Mouse (Mus musculus) lung, embryonic 14.5 days (tissue): ENCODE measurements around the gene Gm9913. TPM values are rescaled to one million over a fixed set of nuclear protein-coding genes. Genes with fewer than 3 reads are reported as not detected.
A peak's percentile ranks its signal among the peaks of the same experiment; 100 is the strongest.

Experiments
- ATAC-seq: fragments of 200-750 bp; cut with Nextera tagmentation; 2 replicates; pipeline ENCODE4 v1.8.0; 2017; ENCODE audit warnings: mild to moderate bottlenecking, moderate TSS enrichment, moderate library complexity; ENCODE audit not compliant: insufficient read depth
- DNase-seq: peaks from one replicate; pipeline ENCODE4 v3.0.0-alpha.2; 2015
- H3K27ac ChIP-seq: fragments of 300-500 bp; sonication (generic); 2 replicates; pipeline ENCODE4 v1.5.1; 2014; ENCODE audit warnings: low read depth, mild to moderate bottlenecking, moderate library complexity
- H3K27me3 ChIP-seq: fragments of 300-500 bp; sonication (generic); 2 replicates; pipeline ENCODE4 v1.6.1; 2014; ENCODE audit warnings: low read length, control low read depth; ENCODE audit not compliant: insufficient read depth
- H3K36me3 ChIP-seq: fragments of 300-500 bp; sonication (generic); 2 replicates; pipeline ENCODE4 v1.6.1; 2014; ENCODE audit warnings: control low read depth; ENCODE audit not compliant: insufficient read depth
- H3K4me1 ChIP-seq: fragments of 300-500 bp; sonication (generic); 2 replicates; pipeline ENCODE4 v1.6.1; 2014; ENCODE audit warnings: antibody characterized with exemption, control low read depth; ENCODE audit not compliant: insufficient read depth
- H3K4me2 ChIP-seq: fragments of 300-500 bp; sonication (generic); 2 replicates; pipeline ENCODE4 v1.6.1; 2014; ENCODE audit warnings: mild to moderate bottlenecking
- H3K4me3 ChIP-seq: fragments of 300-500 bp; sonication (generic); 2 replicates; pipeline ENCODE4 v1.5.1; 2014; ENCODE audit warnings: low read depth, low read length
- H3K9ac ChIP-seq: fragments of 300-500 bp; sonication (generic); 2 replicates; pipeline ENCODE4 v1.6.1; 2014
- H3K9me3 ChIP-seq: fragments of 300-500 bp; sonication (generic); 2 replicates; pipeline ENCODE4 v1.6.1; 2016; ENCODE audit warnings: low read depth, low read length, control low read depth
- CTCF ChIP-seq: IDR thresholded peaks from 2 replicates; pipeline ENCODE4 v1.5.1; 2016; ENCODE audit warnings: antibody characterized with exemption, low read depth
- WGBS: fragments of 180-500 bp; shearing (Covaris S2); extraction: QIAGEN DNeasy Blood & Tissue Kit; methylation state at CpG from one replicate; pipeline ENCODE4 v1.1.7; 2014; 5-methylcytosine and 5-hydroxymethylcytosine counted together
- polyA plus RNA-seq: library from polyadenylated mRNA; unstranded; fragments of >200 nt; fragmentation: Nextera tagmentation; extraction: Ambion mirVana; gene quantifications from 2 replicates; pipeline ENCODE4 v1.2.1, GENCODE M21; 2014

Gene Gm9913
- polyA plus RNA-seq, result 0.42 and 0.68 TPM in 2 replicates

DNA sequence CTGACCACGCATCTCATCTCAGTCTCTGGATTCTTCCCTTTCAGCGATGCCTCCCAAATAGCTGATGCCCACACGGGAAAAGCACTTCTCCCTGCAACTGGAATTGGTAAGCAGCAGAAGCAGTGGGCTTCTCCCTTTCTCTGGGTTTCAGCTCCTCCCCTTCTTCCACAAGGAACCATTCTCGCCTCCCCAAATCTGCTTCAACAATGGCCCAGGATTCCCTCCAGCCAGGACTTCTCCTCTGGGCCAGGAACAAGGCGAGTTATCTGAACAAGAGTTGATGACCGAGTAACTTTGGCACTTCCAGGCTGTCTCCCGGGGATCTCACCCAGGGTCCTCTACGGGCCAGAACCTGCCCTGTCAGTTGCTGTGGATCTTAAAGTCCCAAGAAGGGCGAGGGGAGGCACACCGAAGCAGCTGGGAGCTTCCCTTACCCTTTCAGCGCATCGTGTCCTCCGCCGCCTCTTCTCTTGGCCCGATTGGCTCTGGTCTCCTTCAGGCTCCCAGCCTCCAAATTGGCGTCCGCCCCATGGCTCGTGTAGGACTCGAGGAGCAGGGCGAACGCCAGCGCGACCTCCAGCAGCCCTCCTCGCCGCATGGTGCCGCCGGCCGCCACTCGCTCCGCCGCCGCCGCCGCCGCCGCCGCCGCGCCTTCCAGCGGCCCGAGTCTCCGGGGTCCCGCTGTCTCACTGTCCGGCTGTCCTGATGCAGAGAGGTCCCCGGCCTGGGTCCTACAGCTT lies at the start of gene Gm9913:
Gm9913 (plus strand) TSS at position 84 of the 740 bp plus-strand sequence.
- no peak; the same call in none of the 2 replicates for ATAC-seq
- H3K4me2 ChIP-seq, result peak within 1 kb of the TSS; percentile 88
- WGBS, result 1% methylated on average over 45 of the region's 45 CpGs

DNA sequence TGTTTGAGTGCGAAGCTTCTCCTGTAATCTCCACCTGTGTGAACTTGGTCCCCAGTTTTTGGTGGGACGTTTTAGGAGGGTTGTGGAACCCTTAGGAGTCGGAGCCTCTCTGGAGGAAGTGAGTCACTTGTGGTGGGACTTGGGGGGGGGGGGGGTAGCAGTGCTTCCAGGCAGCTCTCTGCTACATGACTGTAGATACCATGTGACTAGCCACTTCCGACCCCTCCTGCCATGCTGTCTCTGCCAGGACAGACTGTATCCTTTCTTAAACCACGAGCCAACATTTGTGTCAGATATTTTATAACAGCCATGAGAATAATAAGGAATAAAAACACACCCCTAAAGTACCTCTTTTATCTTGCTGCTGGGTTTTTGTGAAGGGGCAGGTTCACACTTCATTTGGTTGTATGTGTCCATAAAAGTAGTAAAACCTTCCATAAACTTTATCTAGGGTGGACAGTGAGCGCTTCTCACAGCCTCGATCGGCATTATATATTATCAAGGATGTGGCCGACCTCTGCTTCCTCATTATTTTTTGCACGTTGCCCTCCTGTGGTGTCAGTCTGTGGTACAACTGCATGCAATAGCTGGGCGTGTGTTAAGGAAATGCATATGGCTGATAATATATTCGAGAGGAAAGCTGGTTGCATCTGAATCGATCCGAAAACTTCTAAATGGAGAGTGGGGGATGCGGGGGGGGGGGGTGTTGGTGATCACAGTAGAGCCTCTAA lies 48.7 kb upstream of the Gm9913 start:
- Histone ChIP-seq H3K9me3 (no peaks in the 10 kb centered on the region), H3K4me3 (no peak overlapping the region), H3K9ac (no peak overlapping the region), H3K4me2 (no peak overlapping the region), H3K4me1 (peaks cover 5% of the 10 kb centered on the region; the same call in 1 of the 2 replicates), H3K27me3 (no peaks in the 10 kb centered on the region), H3K27ac (no peak overlapping the region), H3K36me3 (0 out of 2 replicates have a peak, but pooled peaks cover 8% of the 10 kb centered on the region)
- 68% methylated on average over 15 of the region's 15 CpGs for WGBS
- DNase-seq (no peak), ATAC-seq (no peak)
- 0 out of 2 replicates have a peak, but pooled peaks have one; percentile 12 for TF ChIP-seq CTCF

More for the DNA sequence above, at the start of gene Gm9913:
- Histone ChIP-seq H3K9ac (peak within 1 kb of the TSS; percentile 77), H3K4me3 (peak within 1 kb of the TSS; percentile 72), H3K27ac (peak within 1 kb of the TSS; percentile 94), H3K27me3 (peaks cover 9% of the 10 kb centered on the region; the same call in 1 of the 2 replicates), H3K36me3 (0 out of 2 replicates have a peak, but pooled peaks cover 8% of the 10 kb centered on the region), H3K4me1 (no peaks in the 10 kb centered on the region), H3K9me3 (no peaks in the 10 kb centered on the region)
- TF ChIP-seq CTCF, result no peak
- DNase-seq, result peak; percentile 77

DNA sequence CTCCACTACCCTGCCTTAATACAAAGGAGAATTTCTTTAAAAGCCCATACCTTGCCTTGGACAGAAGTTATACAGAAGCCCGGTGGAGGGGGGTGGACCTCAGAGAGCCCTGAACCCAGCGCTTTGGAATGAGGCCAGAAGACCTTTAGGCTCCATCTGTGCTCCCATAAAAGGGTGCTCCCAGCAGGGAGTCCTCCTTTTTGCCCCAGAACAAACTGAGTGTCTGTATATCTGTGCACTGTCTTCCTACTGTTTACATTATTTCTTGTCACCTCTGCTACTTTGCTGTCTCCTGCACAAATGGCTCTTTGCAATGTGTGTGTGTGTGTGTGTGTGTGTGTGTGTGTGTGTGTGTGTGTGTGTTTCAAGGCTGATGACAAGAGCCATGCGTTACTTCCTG lies 45.8 kb upstream of the Gm9913 start:
- Histone ChIP-seq H3K27me3 (no peaks in the 10 kb centered on the region), H3K36me3 (0 out of 2 replicates have a peak, but pooled peaks cover 10% of the 10 kb centered on the region), H3K4me2 (no peak overlapping the region), H3K9ac (no peak overlapping the region), H3K9me3 (no peaks in the 10 kb centered on the region), H3K27ac (peak overlapping the region; percentile 39; the same call in 1 of the 2 replicates), H3K4me3 (no peak overlapping the region), H3K4me1 (peaks cover 5% of the 10 kb centered on the region; the same call in 1 of the 2 replicates)
- TF ChIP-seq CTCF, result no peak
- ATAC-seq (peak; percentile 59), DNase-seq (peak; percentile 53)
- 33% methylated on average over 3 of the region's 3 CpGs for WGBS

DNA sequence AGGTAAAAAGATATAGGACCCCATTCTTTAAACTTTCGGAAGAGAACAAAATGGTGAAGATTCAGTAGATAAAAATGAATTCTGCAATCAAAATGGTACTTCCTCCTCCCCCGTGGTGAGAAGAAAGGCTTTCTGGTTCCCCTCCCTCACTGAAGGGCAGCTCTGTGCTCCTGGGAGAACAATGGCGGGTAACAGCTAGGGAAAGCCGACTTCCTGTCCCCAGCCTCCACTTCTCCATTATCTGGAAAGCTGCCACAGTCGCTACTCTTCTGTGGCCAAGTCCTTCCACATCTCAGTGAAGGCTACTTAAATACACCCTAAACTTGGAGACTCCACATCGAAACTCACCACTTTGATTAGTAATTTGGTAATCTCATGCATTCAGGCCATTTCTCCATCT lies 40.9 kb upstream of the Gm9913 start:
- 79% methylated on average over 6 of the region's 6 CpGs for WGBS
- Histone ChIP-seq H3K9me3 (no peaks in the 10 kb centered on the region), H3K4me1 (0 out of 2 replicates have a peak, but pooled peaks cover under 1% of the 10 kb centered on the region), H3K9ac (no peak overlapping the region), H3K27me3 (no peaks in the 10 kb centered on the region), H3K4me2 (no peak overlapping the region), H3K27ac (no peak overlapping the region), H3K36me3 (peaks cover 39% of the 10 kb centered on the region), H3K4me3 (no peak overlapping the region)
- peak; percentile 55 for DNase-seq
- no peak for TF ChIP-seq CTCF
- ATAC-seq, result no peak

DNA sequence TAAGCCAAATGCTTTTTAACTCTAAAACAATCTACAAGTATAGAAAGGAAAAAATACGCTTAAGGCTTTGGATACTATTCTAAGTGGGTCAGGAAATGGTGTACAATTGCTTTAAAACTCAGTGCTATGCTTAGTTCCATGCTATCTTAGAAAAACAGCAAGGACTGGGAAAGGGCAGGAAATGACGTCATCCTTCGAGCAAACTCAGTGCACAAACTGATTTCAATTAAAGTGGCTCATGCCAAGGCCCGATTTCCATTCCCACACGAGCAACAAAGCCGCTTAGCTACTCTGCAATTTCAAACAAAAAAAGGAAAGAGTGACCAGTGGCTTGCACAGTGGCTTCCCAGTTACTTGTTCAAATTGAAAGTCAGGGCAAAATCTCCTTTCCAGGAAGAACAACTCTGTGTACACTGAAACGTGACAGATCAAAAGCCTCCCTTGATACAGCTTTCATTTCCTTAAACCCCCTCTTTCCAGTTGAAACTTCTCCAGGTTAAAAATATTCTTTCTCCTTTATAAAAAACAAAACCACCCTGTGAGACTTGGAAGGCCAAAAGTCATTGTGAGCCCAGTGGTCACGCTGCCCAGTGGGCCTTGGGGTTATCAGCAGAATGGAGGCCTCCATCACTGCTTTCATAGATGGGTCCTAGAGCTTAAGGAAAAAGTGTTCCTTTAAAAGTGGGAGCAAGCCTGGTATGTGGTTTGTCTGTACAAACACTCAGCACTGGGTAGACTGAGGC lies 34.2 kb upstream of the Gm9913 start:
- TF ChIP-seq CTCF, result no peak
- H3K9ac ChIP-seq, result no peak overlapping the region
- no peak for ATAC-seq
- DNase-seq, result peak; percentile 57
- peaks cover 31% of the 10 kb centered on the region for H3K36me3 ChIP-seq
- H3K9me3 ChIP-seq, result no peaks in the 10 kb centered on the region
- H3K27ac ChIP-seq, result peak overlapping the region; percentile 58
- H3K27me3 ChIP-seq, result no peaks in the 10 kb centered on the region
- WGBS, result 40% methylated on average over 8 of the region's 8 CpGs
- no peak overlapping the region for H3K4me2 ChIP-seq
- H3K4me1 ChIP-seq, result peaks cover 12% of the 10 kb centered on the region; the same call in 1 of the 2 replicates
- H3K4me3 ChIP-seq, result no peak overlapping the region

DNA sequence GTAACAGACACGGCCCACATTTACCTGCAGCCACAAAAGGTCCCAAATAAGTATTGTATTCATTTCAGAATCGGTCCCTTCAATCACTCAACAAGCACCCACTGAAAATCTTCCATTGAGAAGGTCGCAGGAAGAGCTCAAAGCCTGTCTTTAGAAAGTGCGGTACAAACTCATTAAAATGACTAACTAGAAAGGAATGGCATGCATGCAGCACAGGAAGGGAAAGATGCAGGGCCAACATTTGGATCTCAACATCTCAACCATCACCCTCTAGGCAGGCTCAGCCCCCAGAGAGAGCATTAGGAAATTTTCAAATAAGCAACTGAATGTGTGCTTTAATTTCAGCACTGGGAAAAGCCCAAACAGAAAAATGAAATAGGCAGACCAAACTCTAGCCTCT lies 33.2 kb upstream of the Gm9913 start:
- Histone ChIP-seq H3K36me3 (peaks cover 29% of the 10 kb centered on the region), H3K4me1 (peaks cover 15% of the 10 kb centered on the region; the same call in 1 of the 2 replicates), H3K9me3 (no peaks in the 10 kb centered on the region), H3K27me3 (no peaks in the 10 kb centered on the region), H3K4me3 (no peak overlapping the region), H3K27ac (no peak overlapping the region; the same call in 1 of the 2 replicates), H3K4me2 (no peak overlapping the region), H3K9ac (no peak overlapping the region)
- TF ChIP-seq CTCF, result no peak
- DNase-seq (no peak), ATAC-seq (no peak)
- 72% methylated on average over 4 of the region's 4 CpGs for WGBS
